Mouse (Mus musculus) gastrocnemius, postnatal 10 days (tissue): ENCODE measurements around the gene Klhl22. TPM values are rescaled to one million over a fixed set of nuclear protein-coding genes. Genes with fewer than 3 reads are reported as not detected.
A peak's percentile ranks its signal among the peaks of the same experiment; 100 is the strongest.

Experiments
- DNase-seq: peaks from one replicate; pipeline ENCODE4 v3.0.0; 2021; ENCODE audit warnings: mixed read lengths
- total RNA-seq, 2 experiments: library from RNA; stranded (reverse); gene quantifications; 2 replicates each; pipeline ENCODE4 v1.2.3; 2021

Klhl22 gene
- total RNA-seq, 2 experiments from 2014 or later, result 22.5 to 28.3 TPM

DNA sequence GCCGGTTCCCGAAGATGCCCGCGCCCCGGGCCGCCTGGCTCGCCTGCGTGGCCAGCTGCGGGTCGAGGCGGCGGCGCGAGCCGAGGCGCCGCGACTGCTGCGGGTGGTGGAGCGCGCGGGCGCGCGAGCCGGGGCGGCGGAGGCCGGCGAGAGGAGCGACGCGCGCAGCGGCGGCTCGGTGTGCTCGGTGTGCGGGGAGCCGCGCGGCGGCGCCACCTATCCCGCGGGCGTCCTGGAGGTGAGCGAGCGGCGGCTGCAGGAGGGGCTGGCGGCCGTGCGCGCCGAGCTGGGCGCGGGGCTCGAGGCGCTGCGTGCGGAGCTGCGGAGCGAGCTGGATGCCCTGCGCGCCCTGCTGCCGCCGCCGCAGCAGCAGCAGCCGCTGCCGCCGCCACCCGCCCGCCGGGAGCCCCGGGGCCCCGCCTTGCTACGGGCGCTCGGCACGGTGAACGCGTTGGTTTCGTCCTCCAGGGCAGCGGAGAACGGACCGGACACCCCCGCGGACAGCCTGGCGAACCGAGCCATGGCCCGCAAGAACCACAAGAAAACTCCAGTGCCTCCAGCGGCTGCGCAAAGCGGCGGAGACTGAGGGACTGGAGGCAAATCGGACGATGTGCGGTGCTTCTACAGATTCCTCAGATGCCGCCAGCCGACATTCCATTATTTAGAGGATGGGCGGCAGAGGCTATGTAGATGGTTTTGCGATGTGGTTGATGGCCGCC lies 74.4 kb downstream of the Klhl22 start:
- DNase-seq, result no peak

DNA sequence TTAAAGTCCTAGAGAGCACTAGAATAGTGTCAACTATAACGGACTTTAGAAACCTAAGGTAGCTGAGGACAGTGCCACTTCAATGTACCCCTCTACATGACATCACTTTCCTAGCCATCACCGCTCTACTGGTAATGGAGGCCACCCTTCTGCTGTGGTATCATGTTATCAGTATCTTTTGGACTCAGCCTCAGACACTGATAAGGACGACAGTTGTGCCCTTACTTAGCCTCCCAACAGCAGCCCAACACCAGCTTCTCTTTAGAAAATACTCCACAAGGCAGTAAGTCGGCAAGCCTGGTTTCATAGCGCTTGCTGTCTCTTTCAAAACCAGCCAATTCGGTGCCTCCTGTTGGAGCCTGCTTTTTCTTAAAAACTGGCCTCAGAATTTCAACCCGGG lies 75.1 kb downstream of the Klhl22 start:
- DNase-seq, result no peak

DNA sequence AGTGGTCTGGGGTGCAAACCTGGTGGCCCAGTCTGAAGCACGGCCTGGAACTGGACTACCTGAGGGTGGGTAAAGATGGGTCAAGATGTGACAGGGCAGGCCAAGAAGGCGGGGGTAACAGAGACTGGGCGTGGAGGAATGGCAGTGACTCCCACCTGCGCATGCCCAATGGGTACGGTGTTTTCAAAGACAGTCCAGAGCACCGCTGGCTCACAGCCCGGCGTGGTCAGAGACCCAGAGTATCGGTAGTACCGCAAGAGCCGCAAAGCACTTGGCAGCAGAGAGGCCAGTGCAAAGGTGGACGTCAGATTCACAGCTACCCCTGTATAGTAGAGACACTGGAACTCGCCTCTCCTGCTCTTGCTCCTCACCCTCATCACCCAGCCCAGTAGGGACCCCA lies 76.1 kb downstream of the Klhl22 start:
- no peak for DNase-seq

DNA sequence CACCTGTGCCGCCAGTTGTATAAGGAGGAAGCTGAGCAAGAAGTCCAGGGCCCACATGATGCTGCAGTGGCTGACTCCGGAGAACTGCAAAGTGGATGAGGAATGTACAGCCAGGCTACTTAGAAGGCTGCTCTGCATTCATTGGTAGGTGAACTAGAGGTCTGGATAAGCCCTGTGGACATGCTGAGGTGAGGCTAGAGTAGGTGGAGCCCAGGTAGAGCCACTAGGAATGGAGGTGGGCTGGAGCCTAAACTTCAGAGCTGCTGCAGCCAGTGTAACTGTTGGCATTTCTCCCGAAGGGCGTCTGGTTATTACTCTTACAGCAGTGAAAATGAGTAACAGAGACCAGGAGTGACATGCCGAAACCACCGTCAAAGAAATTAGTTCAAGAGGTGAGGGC lies 78.6 kb downstream of the Klhl22 start, which contains the start of gene Car15:
Gene Car15, minus strand, starts transcription at position 314 of the 400 bp plus-strand sequence.
- no peak for DNase-seq

DNA sequence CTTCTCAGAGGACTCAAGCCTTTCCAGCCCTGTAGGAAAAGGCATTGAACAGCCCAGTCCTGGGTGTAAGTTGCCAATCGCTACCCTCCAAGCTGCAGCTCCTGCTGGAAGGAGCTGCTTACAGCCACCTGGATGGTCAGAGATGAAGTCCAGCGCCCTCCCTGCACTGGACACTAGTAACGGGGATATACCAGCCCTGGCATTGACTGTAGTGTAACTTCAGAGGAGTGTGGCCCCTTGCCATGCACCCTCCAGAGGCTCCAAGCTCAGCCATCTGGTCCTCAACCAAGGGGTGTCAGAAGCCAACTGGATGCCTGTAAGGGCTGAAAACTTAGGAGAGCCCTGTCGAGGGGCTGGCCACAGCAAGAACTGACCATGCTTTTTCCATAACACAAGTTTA lies 80.6 kb downstream of the Klhl22 start:
- DNase-seq, result peak; percentile 55

DNA sequence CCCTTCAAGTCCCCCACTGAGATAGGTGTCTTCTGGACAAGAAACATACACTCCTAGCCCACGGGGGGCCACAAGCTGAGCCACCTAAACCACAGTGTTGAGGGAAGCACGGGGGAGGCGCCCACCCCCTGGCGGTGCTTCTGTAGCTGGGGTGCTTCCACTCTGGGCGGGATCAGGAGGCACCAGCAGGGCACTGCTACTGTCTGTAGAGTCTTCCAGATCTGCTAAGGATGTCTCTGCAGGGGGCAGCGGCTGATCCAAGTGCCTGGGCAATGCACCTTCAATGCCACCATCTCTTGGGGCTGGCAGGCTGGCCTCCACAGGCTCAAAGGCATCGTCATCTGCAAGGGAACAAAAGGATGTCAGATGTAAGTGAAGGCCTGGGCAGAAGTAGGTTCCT lies 83.0 kb downstream of the Klhl22 start:
- no peak for DNase-seq

Other genes starting within 250 kb of the Klhl22 start
- gene Thap7, start 228.5 kb upstream of the Klhl22 start, total RNA-seq, result 10 to 100 TPM; 14.7 to 15.0 TPM
- gene Lrrc74b, start 198.4 kb upstream of the Klhl22 start, total RNA-seq, result 1 to 10 TPM; 1.4 to 3.7 TPM
- gene P2rx6, start 197.7 kb upstream of the Klhl22 start, total RNA-seq, result 1 to 10 TPM; 5.4 to 7.3 TPM
- 1 to 10 TPM; 1.6 to 2.7 TPM for gene Slc7a4, start 176.4 kb upstream of the Klhl22 start, total RNA-seq
- gene Smpd4, start 140.3 kb upstream of the Klhl22 start, total RNA-seq, result 10 to 100 TPM; 13.6 to 21.6 TPM
- 1 to 10 TPM; 2.2 to 2.5 TPM for gene Ccdc74a, start 113.1 kb upstream of the Klhl22 start, total RNA-seq
- gene Med15, start 26.7 kb upstream of the Klhl22 start, total RNA-seq, result 10 to 100 TPM; 24.5 to 34.9 TPM
- gene Scarf2, start 37.7 kb downstream of the Klhl22 start, total RNA-seq, result 10 to 100 TPM; 17.3 to 25.4 TPM
- gene B830017H08Rik, start 73.5 kb downstream of the Klhl22 start, total RNA-seq, result not detected
- gene Car15, start 78.7 kb downstream of the Klhl22 start, total RNA-seq, result 1 to 10 TPM; 1.0 to 2.1 TPM
- gene Gm20518, start 132.1 kb downstream of the Klhl22 start, total RNA-seq, result under 1 TPM; 0.09 to 0.14 TPM
- under 1 TPM in 1 of 2 experiments, not detected in 1; 0.14 TPM for gene Tssk1, start 134.6 kb downstream of the Klhl22 start, total RNA-seq
- gene Dgcr2, start 138.9 kb downstream of the Klhl22 start, total RNA-seq, result 10 to 100 TPM; 36.7 to 40.4 TPM
- not detected for gene Tssk2, start 139.0 kb downstream of the Klhl22 start, total RNA-seq
- gene Ess2, start 151.7 kb downstream of the Klhl22 start, total RNA-seq, result 10 to 100 TPM; 11.0 to 13.8 TPM
- gene Gsc2, start 155.4 kb downstream of the Klhl22 start, total RNA-seq, result not detected
- gene Slc25a1, start 168.6 kb downstream of the Klhl22 start, total RNA-seq, result 10 to 100 TPM in 1 of 2 experiments, 1 to 10 TPM in 1; 9.9 to 11.5 TPM
- under 1 TPM in 1 of 2 experiments, not detected in 1; 0.41 TPM for gene Vpreb2, start 220.8 kb downstream of the Klhl22 start, total RNA-seq